Mouse (Mus musculus) cerebellum, postnatal 25 days (tissue): ENCODE results near the gene Ccdc124.

Experiments
- DNase-seq, 2 experiments: peaks; one replicate each; pipeline ENCODE4 v3.0.0; 2021; ENCODE audit warnings: mixed read lengths in 2 of 2

Ccdc124 gene

DNA sequence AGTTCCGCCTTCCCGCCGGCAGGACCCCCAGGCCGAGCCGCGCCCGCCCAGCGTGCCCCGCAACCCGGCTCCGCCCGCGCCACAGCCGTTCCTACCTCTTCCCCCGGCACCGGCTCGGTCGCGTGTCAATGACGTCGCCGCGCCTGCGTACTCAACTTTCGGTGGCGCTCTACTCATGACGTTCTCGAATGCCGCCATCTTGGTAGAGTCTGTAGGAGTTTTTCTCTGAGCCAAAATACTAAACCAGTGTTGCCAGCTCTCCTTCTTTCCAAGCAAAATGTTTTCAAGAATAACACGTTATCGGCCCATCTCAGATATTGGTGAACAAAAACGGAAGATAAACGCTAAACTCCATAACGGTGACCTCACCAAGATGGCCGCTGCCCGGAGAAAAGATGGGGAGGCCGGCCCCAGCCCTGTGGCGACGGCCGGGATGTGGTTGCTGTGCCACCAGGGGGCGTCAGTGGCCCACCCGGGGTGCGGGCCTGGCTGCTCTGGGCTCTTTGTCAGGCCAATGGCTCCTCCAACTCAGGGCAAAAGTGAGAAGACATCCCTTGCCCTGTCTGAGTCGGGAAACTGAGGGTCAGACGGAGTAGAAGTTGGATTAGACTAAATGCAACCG is at the start of gene Ccdc124:
Gene Ccdc124 (minus strand): TSS at position 572 of the 622 bp plus-strand sequence.
- peak; percentile 96 to 97 for DNase-seq

DNA sequence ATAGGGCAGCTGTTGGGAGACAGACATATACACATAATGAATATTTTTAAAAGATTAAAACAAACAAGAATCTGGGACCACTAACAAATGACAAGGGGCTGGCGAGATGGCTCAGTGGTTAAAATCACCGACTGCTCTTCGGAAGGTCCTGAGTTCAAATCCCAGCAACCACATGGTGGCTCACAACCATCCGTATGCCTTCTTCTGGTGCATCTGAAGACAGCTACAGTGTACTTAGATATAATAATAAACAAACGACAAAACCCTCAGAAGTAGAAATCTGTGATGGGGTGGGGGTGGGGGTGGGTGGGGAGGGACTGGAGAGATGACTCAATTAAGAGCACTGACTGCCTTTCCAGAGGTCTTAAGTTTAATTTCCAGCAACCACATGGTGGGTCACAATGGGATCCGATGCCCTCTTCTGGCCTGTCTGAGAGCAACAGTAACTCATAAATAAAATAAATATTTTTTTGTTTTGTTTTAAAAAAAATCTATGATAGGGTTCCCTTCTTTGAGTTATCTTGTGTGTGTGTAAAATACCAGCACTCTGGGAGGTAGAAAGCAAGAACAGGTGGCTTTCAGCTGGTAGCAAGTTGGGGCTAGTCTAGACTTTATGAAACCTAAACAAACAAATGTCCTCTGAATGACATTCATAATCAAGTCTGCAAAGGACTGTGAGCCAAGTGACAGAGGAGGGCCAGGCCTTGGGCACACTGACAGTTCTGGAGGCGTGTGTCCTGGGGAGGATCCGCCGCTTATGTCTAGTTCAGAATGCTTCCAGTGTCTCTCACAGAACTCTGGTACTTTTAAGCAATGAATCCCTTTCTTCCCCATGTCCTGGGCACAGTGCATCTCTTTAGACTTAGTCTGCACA is 46.6 kb upstream of the Ccdc124 start:
- DNase-seq: peak in 1 of 2 experiments; percentile 10

DNA sequence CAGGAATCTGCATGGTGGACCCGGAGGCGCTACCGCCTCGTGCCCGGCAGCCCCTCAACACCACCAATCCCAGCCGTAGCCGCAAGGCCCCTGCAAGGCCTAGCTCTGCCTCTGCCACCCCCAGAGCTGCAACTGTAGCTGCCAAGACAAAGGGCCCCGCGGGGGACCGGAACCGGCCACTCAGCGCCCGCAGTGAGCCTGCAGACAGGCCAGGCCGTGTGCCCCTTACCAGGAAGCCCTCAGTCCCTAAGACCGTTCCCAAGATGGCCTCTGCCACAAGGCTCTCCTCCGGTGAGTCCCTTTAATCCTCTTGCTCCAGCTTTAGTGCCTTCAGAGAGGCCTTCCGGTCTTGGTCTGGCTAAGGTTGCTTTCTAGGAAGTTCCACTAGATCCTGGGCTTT is 41.0 kb upstream of the Ccdc124 start:
- no peak for DNase-seq

DNA sequence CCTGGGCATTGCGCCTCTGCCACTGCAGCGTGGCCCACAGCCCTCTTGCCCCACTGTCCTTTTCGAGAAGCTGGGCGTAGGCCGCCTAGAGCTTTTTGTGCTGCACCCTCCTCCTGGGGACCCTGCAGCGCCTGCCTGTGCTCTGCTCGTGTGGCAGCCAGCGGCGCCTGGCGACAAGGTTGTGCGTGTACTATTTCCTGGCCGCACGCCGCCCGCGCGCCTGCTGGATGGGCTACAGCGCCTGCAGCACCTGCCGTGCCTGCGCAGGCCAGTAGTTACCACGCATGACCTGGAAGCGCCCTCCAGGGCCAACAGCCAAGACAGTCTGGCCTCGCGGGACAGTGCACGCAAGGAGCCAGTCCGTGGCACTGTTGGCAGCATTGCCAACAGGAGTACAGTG is 39.8 kb upstream of the Ccdc124 start:
- no peak for DNase-seq

DNA sequence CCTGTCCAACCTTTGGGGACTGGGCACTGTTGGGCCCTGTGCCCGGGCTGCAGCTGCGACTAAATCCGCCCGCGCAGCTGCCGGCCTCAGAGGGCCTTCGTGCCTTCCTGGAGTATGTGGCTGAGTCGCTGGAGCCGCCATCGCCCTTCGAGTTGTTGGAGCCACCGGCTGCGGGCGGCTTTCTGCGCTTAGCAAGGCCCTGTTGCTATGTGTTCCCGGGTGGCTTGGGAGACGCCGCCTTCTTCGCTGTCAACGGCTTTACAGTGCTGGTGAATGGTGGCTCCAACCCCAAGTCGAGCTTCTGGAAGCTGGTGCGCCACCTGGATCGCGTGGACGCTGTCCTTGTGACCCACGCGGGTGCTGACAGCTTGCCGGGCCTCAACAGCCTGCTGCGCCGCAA is 39.2 kb upstream of the Ccdc124 start:
- DNase-seq: no peak

DNA sequence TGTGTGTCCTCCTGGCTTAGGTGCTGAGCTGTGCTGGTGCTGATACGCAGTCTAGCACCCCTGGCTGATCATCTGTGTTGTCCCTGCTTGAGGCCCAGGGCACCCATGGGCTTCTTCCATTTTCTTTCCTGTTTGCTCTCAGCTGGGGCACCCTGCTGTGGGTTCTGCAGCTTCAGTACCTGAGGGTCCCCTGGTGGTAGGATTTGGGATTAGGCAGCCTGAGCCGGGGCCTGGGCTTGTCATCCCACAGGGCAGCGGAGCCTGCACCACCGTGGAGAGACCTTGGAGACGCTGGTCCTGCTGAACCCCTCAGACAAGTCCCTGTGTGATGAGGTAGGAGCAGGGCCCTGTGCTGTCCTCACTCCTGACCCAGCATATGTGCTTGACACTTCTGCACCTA is 37.9 kb upstream of the Ccdc124 start:
- no peak for DNase-seq

DNA sequence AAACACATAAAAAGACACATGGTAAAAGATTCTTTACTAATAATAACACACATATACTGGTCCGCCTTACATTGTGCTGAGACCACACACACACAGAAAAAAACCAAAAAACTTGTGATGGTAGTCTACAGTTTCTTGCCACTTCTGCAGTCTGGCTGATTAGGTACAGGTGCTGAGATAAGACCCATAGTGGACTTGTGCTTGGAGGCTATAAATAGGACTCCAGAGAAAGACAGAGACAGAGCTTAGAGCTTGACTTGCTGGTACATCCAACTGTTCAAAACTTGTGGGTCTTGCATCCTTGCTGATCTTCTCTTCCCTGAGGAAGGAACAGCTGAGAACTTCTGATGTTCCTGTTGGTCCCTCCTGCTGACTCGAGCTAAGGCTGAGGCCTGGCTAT is 33.8 kb upstream of the Ccdc124 start:
- no peak for DNase-seq

DNA sequence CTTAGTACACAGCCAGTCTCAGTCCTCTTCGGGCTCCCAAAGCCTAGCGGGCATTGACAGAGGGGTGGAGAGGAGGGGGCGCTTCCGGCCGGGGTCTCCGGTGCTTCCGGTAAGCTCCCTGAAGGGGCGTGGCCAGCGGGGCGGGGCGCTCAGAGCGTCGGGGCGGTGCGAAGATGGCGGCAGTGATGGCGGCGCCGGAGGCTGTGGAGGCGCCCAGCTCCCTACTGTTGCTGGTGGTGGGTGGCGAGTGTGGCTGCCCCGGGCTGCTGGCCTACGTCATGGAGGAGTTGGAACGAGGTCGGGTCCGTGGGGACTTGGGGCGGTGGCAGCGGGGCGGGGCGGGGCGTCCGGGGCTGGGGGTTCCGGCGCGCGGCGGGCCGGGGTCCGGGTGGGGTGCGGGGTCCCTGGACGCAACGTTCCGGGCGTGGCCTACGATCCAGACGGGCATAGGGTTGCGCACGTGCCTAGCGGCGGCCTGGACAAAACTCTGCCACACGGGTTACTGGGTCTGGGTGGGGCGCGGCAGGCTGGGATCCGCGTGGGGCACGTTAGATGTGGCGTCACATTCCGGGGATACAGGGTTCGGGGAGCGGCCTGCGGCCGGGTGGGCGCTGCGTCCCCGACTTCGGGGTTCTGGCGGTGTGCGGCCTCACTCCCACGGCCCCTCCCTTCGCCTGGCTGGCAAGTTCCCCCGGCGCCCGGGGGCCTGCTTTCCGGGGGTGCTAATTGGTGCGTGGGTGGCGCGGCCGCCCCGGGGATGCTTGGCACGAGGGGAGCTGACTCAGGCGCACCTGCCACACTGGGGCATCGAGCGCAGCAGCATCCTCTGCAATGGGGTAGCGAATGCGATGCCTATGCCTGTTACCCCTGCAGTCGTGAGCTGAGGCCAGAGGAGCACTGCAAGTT is 32.3 kb upstream of the Ccdc124 start, which contains the start of gene Map1s:
Gene Map1s (plus strand): TSS at position 102 of the 906 bp plus-strand sequence.
- DNase-seq: peak; percentile 84 to 92

DNA sequence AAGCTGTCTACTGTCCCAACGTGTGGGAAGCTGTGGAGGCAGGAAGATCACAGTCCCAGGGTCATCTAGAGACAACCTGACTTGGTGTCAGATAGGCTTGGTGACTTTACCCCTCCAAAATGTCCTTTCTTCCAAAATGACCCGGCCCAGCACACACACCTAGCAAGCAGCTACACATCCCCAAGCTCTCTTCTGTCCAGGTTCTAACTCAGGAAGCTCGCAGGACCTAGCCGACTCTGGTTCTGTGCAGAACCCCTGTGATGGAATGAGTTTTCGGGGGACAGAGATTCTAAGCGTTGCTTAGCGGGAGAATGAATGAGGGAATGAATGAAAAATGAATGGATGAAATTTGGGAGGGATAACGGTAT is 31.7 kb upstream of the Ccdc124 start:
- no peak for DNase-seq

DNA sequence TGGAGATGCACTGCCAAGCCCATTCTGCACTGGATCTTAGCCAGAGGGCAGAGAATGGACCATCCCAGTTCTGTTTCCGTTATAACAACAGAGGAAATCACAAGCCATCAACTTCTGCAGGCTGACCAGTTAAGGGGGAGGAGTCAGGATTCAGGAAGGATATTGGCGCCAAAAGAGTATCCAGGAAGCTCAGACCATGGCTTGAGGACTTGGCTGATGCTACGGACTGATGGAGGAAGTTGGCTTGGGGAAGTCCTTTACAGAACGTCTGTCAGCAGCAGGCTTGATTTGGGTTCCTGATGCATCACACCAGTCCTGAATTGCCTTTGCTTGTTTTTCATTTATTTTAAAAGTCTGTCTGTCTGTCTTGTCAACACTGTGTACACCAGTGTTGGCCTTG is 30.8 kb upstream of the Ccdc124 start:
- no peak for DNase-seq

DNA sequence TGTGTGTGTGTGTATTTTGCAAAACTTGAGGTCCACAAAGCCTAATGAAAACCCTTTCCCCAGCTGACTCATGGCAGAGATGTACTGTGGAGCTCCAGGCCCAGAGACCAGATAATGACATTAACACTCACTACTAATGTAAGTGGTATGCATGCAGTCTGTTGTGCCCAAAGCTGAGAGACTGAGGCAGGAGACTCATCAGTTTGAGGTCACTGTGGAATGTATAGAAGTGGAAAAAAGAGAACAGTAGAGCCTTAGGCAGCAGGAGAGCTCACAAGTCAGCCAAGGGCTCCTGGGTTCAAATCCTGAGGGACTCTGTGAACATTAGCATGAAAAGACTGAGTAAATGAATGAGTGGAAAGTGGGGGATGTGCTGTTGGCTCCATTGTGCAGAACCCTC is 29.8 kb upstream of the Ccdc124 start:
- no peak for DNase-seq

DNA sequence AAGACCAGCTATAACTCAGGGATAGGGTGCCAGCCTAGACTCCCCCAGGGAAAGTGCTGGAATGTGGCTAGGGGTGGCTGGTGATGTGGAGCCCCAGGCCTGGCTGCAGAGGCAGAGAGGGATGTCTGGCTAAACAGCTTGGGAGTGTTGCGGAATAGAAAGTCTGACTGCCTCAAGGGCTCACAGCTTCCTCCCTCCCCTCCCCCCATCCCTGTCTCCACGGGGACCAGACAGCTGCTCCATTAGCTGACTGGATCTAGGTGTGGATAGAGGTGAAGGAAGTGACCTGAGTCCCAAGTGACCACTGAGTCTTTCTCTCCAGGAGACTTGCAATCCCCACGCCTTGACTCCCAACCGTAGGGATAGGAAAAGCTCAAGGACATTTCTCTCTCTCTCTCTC is 29.4 kb upstream of the Ccdc124 start:
- DNase-seq: no peak

DNA sequence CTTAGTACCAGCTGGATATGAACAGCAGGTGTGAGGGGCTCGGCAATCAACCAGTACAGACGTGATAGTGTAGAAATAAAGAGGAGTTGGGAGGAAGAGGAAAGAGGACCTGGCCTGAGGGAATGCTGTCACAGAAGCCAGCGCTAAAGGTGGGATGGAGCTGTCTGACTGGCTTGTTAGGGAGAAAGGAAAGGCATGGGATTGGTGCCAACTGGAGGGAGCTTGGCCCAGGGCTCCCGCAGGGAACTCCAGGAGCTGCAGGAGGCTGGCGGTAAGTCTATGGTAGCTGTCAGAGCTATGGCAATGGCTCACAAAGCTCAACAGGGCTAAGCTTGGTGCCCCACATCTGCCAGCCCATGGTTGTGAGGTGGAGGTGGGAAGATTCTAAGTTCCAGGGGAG is 28.5 kb upstream of the Ccdc124 start:
- no peak for DNase-seq

DNA sequence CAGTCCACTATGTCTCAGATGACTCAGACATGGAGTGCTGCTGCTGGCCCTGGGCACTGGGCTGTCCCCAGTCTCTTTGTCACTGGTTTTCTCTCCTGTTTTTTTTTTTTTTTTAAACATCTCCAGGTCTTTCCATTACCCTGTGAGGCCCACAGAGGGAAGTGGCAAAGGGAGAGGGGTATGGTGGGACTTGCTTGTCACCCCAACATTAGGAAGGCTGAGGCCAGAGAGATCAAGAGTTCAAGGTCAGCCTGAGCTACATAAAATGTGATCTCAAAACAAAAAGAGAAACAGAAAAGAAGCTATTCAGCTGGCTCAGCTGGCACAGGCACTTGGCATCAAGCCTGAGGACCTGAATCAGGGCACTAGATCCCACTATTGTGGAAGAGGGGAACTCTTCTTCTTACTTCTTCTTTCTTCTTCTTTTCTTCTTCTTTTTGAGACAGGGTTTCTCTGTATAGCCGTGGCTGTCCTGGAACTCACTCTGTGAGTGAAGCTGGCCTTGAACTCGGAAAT is 27.2 kb upstream of the Ccdc124 start:
- no peak for DNase-seq

DNA sequence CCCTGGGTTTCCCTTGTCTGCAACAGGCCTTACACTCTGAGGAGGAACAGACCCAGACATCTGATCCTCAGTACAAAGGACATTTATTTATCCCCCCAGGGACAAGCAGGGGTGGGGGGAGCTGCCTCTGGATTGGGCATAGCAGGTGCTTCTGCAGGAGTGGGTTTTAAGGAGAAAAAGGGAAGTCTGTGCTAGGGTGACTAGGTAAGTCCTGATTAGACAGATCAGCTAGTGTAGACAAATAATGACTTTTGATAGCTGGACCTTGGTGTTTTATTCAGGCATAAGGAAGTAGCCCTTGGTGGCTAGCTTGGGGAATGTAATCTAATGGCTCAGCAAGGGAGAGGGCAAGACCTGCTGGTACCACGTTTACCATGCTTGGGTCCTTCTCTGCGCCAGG is 25.5 kb upstream of the Ccdc124 start:
- no peak for DNase-seq

DNA sequence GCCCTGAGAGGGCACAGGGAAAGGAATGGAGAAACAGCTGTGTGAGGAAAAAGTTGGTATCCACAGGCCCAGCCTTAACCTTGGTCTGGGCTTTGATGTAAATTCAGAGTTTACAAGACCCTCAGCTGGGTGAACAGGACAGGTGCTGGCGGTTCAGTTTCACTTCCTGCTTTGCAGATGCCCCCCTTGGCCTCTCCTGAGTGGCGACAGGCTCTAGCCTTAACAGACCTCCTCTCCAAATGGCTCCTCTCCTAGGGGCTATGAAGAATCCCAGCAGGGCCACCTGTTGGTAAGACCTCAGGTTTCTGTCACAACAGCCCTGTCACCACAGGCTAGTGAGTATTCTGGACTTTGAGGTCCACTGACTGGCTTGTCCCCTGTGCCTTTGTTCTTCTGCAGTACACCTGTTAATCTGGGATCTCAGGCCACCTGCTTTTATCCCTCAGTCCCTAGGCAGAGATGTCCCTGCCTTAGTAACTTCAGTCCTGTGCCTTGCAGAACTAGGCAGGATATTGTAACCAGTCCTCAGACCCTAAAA is 25.0 kb upstream of the Ccdc124 start:
- DNase-seq: peak in 1 of 2 experiments; percentile 15

DNA sequence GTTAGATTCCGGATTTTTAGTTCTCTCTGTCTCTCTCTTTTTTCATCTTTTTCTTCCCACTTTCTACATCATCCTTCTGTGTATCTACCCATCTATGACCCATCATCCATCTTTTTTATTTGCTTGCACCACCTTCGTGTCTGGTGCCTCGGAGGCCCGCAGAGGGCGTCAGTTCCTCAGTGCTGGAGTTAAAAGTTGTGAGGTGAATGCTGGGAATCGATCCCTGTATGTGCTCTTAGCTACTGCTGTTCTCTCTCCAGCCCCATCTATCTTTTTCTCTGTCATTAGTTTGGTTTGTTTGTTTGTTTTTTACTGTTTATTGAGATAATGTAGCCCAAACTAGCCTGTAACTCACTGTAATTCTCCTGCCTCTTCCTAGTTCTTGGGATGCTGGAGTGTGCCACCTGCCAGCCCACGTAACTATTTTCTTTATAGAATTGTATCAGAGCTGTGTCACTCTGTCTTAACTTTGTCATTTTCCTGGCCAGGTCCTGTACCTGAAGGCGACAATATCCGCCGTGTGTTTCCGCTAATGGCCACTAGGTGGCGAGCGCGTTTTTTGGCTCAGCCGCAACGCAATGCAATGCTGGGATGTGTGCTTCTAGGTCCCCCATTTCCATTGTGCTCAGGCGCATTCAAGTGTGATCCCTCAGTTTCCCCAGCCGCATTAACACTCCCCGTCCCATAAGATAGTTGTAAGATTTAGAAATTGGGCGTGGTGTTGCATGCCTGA is 24.1 kb upstream of the Ccdc124 start:
- DNase-seq: peak; percentile 93 to 95

DNA sequence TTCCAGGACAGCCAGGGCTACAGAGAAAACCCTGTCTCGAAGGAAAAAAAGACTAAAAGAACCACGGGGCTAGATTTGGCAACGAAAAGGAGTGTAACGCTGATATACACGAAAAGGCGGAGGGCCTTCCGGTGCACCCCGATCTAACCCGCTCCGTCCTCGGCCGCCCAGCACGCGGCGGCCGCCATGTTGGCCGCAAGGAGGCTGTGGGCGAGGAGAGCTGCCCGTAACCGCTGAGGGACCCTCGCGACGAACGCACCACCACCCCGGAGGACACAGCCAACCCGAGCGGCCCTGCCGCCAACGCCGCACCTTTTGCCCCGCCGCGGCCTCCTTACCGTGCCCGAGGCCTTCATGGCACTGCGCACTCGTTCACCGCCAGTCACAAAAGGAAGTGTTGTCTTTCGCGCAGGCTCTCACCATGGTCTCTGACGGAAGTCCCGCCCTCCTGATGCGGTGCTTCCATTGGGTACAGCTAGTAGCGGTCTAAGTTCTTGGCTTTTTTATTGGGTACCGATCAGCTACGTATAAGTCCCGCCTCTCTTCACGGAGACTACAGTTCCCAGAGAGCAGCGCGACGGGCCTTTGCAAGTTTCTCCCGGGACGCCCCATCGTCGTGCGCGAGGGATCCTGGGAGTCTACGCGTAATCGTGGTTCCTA is 23.4 kb upstream of the Ccdc124 start, which contains the start of gene Rpl18a:
Gene Rpl18a (minus strand): TSS at position 392 of the 660 bp plus-strand sequence.
- peak; percentile 95 for DNase-seq

DNA sequence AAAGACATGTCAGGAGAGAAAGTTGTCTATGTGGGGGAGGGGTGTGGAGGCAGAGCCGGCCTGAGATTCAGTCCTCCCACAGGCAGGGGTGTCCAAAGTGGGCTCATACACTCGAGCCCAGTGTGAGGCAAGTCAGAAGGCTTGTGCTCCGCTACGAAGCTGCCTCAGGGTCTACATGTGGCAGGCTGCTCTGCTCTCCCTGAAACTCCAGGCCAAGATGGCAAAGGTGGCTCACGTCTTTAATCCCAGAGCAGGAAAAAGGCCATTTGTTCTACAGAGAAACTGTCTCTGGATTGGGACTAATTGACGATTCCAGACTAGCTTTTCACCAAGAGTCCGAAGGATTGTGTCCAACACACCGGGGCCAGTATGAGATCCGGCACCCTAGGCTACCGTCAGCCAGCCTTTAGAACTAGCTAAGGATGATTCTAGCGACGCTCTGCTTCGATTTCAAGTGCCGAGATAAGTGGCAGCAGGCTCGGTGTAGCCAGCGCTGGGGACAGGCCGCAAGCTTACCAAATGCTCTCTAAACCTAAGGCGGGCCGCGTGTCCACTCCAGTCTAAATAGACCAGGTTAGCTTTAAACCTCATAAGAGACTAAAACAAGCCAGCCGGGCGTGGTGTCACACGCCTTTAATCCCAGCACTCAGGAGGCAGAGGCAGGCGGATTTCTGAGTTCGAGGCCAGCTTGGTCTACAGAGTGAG is 22.7 kb upstream of the Ccdc124 start:
- peak in 1 of 2 experiments; percentile 33 for DNase-seq

DNA sequence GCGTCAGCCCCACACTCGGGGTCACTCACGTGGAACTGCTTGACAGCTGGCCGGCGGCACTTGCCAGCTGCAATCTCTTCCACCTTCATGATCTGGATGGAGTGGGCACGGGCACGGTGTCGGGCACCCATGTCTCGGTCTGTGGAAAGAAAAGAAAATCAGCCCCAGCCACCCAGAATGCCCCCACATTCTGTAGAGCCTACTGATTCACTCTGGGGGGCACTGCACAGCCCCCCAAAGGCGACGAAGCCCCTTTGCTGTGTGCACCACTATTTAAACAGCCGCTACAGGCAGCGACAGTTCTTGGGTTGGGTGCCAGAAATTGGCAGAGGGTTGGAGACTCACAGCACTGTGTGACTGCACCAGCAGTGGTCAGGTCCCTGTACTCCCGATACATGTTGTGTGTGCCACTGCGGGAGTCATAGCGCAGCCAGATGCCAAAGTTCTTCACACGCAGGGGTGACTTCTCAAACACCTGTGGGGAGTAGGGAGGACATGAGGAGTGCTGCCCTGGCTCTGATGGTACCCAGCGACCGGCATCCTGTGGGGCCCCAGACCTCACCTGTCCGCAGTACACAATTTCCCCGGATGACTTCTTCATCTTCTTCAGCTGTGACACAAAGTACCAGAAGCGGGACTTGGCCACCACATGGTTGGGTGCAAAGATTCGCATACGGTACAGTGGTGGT is 22.0 kb upstream of the Ccdc124 start:
- peak in 1 of 2 experiments; percentile 9 for DNase-seq
